Mouse (Mus musculus): Measurements from ENCODE around the gene Slc17a7.

Slc17a7 gene

GRCm38 (mm10) chr7:45154096-45154992 lies 9.4 kb upstream of the Slc17a7 start, which contains the start of the genes Pih1d1 and Aldh16a1:
TSS of gene Pih1d1 (plus strand) at chr7:45154303.
TSS of gene Aldh16a1 (minus strand) at chr7:45154584.
- DNase-seq (ENCODE audit: low read depth, low spot score): peak; percentile 99

DNA sequence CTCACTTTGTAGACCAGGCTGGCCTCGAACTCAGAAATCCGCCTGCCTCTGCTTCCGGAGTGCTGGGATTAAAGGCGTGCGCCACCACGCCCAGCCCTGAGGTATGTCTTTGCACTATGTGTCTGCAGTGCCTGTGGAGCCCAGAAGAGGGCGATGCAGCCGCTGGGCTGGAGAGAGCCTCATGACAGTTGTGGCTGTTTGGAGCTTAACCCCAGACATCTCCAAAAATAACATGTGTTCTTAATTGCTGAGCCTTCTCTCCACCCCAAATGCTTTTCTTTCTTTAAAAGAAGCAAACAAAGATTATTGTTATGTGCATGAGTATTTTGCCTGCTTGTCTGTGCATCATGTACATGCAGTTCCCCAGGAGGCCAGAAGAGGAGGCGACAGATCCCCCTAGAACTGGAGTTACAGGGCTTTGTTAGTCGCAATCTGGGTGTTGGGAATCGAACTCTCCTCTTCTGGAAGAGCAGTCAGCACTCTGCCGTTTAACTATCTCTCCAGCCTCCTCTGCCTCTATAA lies 8.7 kb upstream of the Slc17a7 start:
- peak; percentile 71 for DNase-seq (ENCODE audit: low read depth, low spot score)

GRCm38 (mm10) chr7:45155590-45155989 lies 8.2 kb upstream of the Slc17a7 start:
- no peak for DNase-seq (ENCODE audit: low read depth, low spot score)

DNA sequence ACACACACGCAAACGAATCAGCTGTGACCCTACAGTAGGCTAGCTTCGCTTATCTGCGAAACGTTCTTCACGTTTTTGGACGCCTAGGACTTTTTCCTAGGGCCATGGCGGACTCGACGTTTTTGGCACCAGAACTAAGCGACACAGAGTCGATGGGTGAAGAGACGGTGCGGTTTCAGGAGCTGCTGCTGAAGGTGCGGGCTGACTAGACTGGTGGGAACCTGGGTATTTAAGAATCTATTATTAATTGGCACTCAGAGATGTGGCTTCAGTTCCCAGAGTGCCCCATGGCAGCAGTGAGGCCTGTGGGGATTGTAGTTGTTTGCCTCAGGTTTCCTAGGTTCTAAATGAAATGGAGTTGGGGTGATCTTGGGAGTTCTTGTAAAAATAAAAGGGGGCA lies 7.5 kb upstream of the Slc17a7 start:
- DNase-seq (ENCODE audit: low read depth, low spot score): no peak

DNA sequence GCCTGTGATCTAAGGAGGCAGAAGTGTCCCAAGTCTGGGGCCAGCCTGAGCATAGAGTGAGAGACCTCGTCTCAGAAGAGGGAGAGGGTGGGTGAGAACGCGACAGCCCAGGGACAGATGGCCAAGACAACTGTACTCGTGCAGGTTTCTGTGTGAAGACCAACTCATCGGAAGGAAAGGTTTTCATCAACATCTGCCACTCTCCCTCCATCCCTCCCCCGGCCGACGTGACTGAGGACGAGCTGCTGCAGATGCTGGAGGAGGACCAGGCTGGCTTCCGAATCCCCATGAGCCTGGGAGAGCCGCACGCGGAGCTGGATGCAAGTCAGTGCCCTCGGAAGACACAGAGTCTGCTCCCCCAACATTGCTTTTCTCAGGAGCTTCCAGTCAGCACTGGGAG lies 6.3 kb upstream of the Slc17a7 start:
- DNase-seq (ENCODE audit: low read depth, low spot score): no peak

GRCm38 (mm10) chr7:45158991-45159390 lies 4.8 kb upstream of the Slc17a7 start:
- DNase-seq (ENCODE audit: low read depth, low spot score): no peak

DNA sequence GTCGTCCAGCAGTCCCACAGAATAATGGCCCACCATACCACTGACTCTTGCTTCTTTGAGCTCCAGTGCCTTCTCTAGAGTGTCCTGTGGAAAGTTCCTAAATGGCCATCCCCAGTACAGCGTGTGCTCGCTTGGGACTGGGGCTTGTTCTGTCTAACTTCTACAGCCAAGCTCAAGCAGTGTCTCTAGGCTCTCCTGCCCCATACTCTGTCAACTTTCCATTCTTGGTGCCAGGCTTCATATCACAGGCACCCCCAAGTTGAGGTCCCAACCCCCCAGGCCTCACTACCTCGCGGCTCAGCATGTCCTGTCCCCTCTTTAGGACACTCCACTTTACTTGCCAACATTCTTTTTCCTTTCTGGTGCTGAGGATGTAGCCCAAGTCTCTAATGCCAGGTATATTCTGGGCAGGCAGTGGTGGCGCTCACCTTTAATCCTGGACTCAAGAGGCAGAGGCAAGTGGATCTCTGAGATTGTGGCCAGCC lies 3.4 kb upstream of the Slc17a7 start:
- no peak for DNase-seq (ENCODE audit: low read depth, low spot score)

GRCm38 (mm10) chr7:45160866-45161265 lies 2.9 kb upstream of the Slc17a7 start:
- DNase-seq (ENCODE audit: low read depth, low spot score): no peak

- peak; percentile 93 for DNase-seq (ENCODE audit: low read depth, low spot score)
Observed at GRCm38 (mm10) chr7:45161612-45162473, 1.9 kb upstream of the Slc17a7 start.

DNA sequence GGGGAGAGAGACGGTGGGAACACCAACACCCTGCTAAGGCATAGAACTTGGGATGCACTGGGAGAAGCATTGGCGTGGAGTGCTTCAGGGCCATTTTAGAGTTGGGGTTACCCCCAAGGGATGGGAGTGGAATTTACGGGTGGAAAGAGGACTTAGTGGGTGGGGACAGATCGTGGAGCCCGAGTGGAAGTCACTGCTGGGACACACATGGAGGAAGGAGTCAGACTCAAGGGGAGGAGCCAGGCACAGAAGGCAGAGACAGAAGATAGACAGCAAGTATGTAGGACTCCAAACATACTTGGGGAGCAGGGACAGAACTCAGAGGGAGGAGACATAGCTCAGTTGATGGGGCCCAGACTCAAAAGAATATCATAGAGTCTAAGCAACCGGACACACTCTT lies 1.2 kb upstream of the Slc17a7 start:
- no peak for DNase-seq (ENCODE audit: low read depth, low spot score)

DNA sequence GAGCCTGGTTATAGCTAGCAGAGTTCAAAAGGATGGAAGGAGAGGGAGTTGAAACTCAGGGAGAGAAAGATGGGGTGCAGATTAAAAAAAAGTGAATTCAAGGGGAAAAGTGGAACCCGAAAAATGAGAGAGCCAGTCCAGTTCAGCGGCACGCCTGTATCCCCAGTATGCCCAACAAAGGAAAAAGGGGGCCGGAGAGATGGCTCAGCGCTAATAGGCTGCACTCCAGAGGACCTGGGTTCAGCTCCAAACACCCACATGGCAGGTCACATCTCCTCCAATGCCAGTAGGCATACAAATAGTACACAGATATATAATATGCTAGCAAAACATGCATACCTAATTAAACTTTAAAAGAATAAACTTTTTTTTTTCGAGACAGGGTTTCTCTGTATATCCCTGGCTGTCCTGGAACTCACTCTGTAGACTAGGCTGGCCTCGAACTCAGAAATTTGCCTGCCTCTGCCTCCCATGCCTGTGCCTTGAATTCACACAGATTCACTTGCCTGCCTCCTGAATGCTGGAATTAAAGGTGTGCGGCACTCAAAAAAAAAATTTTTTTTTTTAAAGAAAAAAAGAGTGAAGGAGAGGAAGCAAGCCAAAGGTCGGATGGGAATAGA lies 643 bp upstream of the Slc17a7 start:
- DNase-seq (ENCODE audit: low read depth, low spot score): no peak

DNA sequence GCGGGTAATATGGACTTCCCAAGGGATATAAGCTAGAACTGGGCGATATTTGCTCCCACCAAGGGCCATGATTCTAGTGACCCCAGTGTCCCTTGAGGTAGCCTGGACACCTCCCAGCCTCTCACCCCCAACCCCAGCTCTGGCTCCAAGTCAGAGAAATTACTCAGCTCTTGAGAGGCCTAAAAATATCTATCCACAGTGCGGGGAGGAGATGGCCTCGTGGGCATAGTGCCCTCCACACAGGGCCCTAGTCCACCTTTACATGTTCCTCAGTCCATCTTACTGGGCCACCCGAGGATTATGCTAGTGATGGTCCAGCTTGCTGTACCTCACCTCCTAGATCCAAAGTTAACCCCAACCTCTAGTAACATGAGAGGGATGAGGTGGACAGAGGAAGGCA lies 1.1 kb downstream of the Slc17a7 start:
- no peak for DNase-seq (ENCODE audit: low read depth, low spot score)

DNA sequence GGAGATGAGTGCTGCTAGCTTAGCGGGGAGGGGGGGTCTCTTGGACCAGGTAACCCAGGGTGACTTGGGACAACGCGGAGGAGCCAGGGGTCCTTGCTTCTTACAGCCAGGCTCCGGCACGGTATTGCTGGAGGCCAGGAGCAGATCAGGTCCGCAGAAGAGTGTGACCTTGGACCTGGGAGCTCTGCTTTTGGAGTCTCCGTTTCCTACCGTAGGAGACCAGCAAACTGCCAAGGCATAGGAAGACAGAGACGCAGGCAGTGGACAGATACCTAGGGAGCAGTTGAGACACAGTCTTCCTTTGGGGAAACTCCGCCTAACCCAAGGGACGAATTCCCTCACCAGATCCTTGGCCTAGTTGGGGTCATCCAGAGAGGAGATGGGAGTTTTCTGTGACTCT lies 2.0 kb downstream of the Slc17a7 start:
- no peak for DNase-seq (ENCODE audit: low read depth, low spot score)

DNA sequence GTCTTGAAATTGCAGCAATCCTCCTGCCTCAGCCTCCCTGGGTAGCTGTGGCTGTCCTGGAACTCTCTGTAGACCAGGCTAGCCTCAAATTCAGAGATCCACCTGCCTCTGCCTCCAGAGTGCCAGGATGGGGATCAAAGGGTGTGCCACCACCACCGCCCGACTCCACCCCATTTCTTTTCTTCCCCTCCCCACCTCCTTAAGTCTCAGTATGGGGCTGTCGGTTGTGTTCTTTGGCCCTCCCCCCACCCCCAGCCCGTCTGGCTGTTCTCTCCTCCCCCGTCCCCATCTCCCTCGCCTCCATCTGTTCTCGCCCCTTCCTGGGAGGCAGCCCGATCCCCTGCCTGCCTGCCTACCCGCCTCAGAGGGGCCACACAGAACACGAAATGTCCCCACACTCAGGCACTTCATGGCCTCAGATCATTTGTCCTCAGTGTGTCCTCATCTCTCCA lies 3.2 kb downstream of the Slc17a7 start:
- no peak for DNase-seq (ENCODE audit: low read depth, low spot score)

DNA sequence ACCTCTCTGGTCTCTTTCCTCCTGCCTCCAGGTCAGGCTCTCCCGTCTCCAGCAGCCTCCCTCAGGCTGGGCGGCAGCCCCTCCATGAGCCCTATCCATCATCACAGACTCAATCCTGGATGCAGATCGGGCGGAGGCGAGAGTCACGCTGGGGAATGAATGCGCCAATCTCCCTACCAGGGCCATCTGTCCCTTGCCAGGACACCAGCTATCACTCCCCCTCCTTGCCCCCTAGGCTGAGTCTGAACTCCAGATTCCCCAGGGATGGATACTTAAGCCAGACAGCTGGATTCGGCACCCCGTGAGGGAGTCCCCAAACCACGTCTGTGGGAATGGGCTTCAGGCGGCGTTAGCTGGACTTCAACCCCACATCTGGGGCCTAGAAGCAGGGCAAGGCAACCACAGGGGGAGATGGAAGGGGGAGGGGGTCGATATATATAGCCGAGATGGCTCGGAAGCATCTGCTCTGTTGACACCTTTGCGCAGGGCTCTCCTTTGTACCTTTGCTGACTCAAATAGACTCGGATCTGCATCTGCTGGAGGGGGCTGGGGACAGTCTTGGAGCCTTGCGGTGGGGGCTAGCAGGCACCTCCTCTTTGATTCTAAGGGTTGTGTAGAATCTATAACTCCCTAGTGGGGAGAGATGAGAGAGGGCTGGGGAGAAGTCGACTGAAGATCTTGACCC lies 4.2 kb downstream of the Slc17a7 start:
- no peak for DNase-seq (ENCODE audit: low read depth, low spot score)

GRCm38 (mm10) chr7:45168656-45169055 lies 4.9 kb downstream of the Slc17a7 start:
- DNase-seq (ENCODE audit: low read depth, low spot score): no peak

GRCm38 (mm10) chr7:45169495-45169894 lies 5.7 kb downstream of the Slc17a7 start:
- DNase-seq (ENCODE audit: low read depth, low spot score): no peak

GRCm38 (mm10) chr7:45172974-45173373 lies 9.2 kb downstream of the Slc17a7 start:
- peak; percentile 68 for DNase-seq (ENCODE audit: low read depth, low spot score)

- DNase-seq (ENCODE audit: low read depth, low spot score): peak; percentile 78
Observed at GRCm38 (mm10) chr7:45173772-45174171, 10.0 kb downstream of the Slc17a7 start.

DNA sequence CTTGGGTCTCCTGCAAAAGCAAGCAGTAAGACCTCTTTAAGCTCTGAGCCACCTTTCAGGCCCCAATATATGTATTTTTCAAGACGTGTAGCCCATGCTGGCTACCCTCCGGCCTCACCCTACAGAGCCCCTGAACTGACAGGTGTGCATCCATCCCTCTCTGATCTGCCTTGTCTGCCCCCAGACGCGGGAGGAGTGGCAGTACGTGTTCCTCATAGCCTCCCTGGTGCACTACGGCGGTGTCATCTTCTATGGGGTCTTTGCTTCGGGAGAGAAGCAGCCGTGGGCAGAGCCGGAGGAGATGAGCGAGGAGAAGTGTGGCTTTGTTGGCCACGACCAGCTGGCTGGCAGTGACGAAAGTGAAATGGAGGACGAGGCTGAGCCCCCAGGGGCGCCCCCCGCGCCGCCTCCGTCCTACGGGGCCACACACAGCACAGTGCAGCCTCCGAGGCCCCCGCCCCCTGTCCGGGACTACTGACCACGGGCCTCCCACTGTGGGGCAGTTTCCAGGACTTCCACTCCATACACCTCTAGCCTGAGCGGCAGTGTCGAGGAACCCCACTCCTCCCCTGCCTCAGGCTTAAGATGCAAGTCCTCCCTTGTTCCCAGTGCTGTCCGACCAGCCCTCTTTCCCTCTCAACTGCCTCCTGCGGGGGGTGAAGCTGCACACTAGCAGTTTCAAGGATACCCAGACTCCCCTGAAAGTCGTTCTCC lies 11.0 kb downstream of the Slc17a7 start:
- DNase-seq (ENCODE audit: low read depth, low spot score): no peak

All from CD4-positive, CD25-positive, alpha-beta regulatory T cell, adult 2 months (primary cell).